Mouse (Mus musculus) cerebellum, adult 2 months (tissue): ENCODE measurements around the gene 2010003K11Rik. TPM values are rescaled to one million over a fixed set of nuclear protein-coding genes. Genes with fewer than 3 reads are reported as not detected.

Experiments used
- DNase-seq, 2 experiments: peaks; one replicate each; pipeline ENCODE4 v3.0.0; 2021
- H3K27ac ChIP-seq: fragments of 200-500 bp; 2 replicates; pipeline ENCODE4 v1.5.1; 2012; ENCODE audit warnings: low read length, control low read depth, inconsistent platforms; ENCODE audit not compliant: insufficient read depth
- H3K27me3 ChIP-seq: fragments of 200-500 bp; 2 replicates; pipeline ENCODE4 v1.6.1; 2012; ENCODE audit warnings: inconsistent platforms, mild to moderate bottlenecking, low read length, moderate library complexity; ENCODE audit not compliant: control insufficient read depth, insufficient read depth
- H3K4me1 ChIP-seq: fragments of 200-500 bp; 2 replicates; pipeline ENCODE4 v1.6.1; 2011; ENCODE audit warnings: low read length; ENCODE audit not compliant: control insufficient read depth, insufficient read depth
- H3K4me3 ChIP-seq: fragments of 200-500 bp; replicated peaks from 2 replicates; pipeline ENCODE3; 2011; ENCODE audit warnings: mild to moderate bottlenecking, low read depth, low read length, control low read depth; ENCODE audit not compliant: insufficient read depth
- CTCF ChIP-seq: fragments of 200-500 bp; IDR thresholded peaks from 2 replicates; pipeline ENCODE4 v1.5.1; 2011; ENCODE audit warnings: low read depth, mild to moderate bottlenecking, control low read depth, low read length, moderate library complexity, borderline replicate concordance; ENCODE audit not compliant: insufficient read depth
- POLR2A ChIP-seq: fragments of 200-500 bp; IDR thresholded peaks from 2 replicates; pipeline ENCODE4 v1.6.1; 2011; ENCODE audit warnings: low read length, control low read depth, borderline replicate concordance; ENCODE audit not compliant: insufficient read depth
- WGBS: fragments of 180-500 bp; shearing (Covaris S2); methylation state at CpG from one replicate; pipeline ENCODE4 v1.1.7; 2018; 5-methylcytosine and 5-hydroxymethylcytosine counted together
- polyA plus RNA-seq: library from polyadenylated mRNA; depleted of rRNA; stranded (reverse); fragments of >200 nt; gene quantifications from 2 replicates; pipeline ENCODE4 v1.2.3, GENCODE M21; 2012; rRNA removed

The 2010003K11Rik gene
- polyA plus RNA-seq, result not detected in 2 replicates

DNA sequence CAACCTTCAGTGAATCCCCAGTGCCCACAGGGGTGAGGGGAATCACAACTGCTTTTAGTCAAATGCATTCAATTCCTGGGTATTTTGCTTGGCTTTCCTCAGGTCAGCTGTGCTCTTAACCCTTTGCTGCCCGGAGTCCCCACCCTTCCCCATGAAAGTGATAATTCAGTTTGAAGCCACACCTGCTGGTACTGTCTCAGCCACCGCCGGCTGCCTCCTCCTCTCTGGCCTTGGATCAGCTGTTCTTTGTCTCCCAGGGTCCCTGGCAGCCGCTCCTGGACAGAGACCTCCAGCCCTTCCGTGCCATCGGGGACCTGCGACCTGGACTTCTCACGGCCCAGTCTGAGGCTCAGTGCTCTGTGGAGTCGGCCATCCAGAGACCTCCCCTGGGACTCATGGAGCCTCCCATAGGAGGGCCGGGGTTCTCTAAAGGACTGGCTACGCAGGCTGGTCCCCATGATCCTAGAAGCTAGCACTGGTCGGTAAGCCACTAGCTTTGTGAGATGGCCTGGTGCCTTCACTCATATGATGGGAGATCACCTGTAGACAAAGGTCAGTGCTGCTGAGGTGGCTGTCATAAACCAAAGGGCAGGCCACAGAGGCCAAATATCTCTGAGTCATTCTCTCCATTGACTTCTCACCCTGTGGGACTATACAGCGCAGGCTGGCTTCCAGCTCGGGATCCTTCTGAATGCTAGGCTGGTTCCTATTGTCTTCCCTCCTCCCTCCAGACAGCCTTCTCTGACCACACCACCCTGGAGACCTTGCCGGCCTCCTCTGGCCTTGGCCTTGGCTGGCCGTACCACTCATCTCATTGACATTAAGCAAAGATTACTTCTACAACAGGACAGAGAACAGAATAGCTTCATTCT, at the start of gene 2010003K11Rik:
TSS of gene 2010003K11Rik (minus strand) at position 522 of the 872 bp plus-strand sequence.
- peaks cover 41% of the 10 kb centered on the region for H3K4me1 ChIP-seq
- no peak within 1 kb of the TSS for H3K4me3 ChIP-seq
- TF ChIP-seq POLR2A (no peak), CTCF (no peak)
- H3K27me3 ChIP-seq, result no peaks in the 10 kb centered on the region
- DNase-seq, result no peak
- no peak within 1 kb of the TSS for H3K27ac ChIP-seq
- 49% methylated on average over 16 of the region's 16 CpGs for WGBS

DNA sequence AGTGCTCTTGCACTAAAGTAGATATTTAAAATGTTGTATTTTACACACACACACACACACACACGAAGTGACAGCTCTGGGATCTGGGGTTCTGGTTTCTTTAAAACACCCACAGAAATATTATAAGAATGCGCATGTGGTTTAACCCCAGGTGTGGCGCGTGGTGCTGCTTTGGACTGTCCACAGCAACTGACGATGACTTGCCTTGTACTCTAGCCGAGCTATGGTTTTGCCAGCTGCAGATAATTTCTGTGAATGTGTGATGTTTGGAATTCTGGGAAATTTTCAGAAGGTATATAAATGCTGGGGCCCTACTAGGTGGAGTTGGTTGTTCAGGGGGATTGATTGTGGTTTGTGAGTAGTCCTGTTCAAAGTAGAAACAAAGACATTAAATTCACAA, 49.4 kb upstream of the 2010003K11Rik start:
- H3K4me3 ChIP-seq, result no peak overlapping the region
- H3K27me3 ChIP-seq, result no peaks in the 10 kb centered on the region
- H3K27ac ChIP-seq, result no peak overlapping the region
- H3K4me1 ChIP-seq, result no peaks in the 10 kb centered on the region; the same call in 1 of the 2 replicates
- DNase-seq, result no peak
- no peak for TF ChIP-seq POLR2A
- no peak for TF ChIP-seq CTCF
- 81% methylated on average over 6 of the region's 6 CpGs for WGBS

DNA sequence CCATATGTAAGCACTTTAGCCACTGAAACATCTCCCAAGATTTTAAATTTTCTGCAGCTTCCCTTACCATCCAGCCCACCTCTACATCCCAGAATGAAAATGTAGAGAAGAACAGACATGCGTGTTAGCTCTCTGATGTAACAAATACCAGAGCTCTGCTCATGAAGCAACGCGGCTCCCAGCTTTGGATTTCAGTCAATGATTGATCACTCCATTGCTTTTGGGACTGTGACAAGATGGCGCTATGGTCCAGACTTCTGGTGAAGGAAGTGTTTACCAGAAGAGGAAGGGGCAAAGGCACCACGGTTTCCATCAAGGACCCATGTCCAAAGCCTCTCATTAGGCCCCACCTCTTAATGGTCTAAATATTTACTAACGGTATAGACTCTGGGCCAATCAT, 47.5 kb upstream of the 2010003K11Rik start:
- DNase-seq, result no peak
- WGBS, result 95% methylated on average over 6 of the region's 6 CpGs
- Histone ChIP-seq H3K27me3 (no peaks in the 10 kb centered on the region), H3K27ac (no peak overlapping the region), H3K4me1 (no peaks in the 10 kb centered on the region), H3K4me3 (no peak overlapping the region)
- no peak for TF ChIP-seq POLR2A
- no peak for TF ChIP-seq CTCF

DNA sequence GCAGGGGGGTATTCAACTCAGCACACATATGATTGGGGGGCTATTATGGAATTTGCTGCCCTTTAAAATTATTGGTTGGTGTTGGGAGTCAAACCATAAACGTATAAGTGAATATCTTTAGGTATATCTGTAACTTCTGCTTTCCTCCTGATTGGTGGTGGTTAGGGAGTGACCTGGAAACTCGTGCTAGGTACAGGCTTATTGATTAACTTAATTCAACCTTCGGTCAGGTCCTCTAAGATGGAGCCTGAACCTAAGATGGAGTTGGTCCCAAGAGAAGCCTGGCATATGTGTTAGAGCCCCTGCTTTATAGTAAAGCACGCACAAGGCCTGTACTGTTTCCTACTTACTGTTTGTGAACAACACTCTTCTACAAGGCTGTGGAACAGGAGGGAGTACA, 46.7 kb upstream of the 2010003K11Rik start:
- WGBS, result 88% methylated on average over 4 of the region's 4 CpGs
- Histone ChIP-seq H3K4me1 (no peaks in the 10 kb centered on the region), H3K4me3 (no peak overlapping the region), H3K27ac (no peak overlapping the region), H3K27me3 (no peaks in the 10 kb centered on the region)
- no peak for DNase-seq
- TF ChIP-seq POLR2A (no peak), CTCF (no peak)

DNA sequence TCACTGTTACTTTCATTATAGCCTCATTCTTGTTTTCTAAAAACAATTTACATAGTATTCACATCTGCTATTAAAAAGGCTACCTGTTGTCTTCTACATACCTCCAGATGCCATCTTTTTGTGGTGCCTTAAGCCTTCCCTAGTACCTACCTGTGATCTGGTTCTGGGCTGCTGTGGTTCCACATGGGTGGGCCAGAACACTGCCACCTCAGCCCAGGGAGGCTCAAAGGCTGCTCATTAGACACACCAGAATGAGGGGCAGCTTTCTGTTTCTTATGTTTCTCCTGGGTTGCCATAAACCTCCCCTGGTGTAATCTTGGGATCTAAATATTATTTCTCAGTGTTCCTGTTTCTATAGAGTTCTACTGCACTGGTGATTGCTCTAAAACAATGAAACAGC, 43.7 kb upstream of the 2010003K11Rik start:
- H3K27me3 ChIP-seq, result no peaks in the 10 kb centered on the region
- no peak for DNase-seq
- H3K27ac ChIP-seq, result no peak overlapping the region
- no peak for TF ChIP-seq POLR2A
- TF ChIP-seq CTCF, result no peak
- no peak overlapping the region for H3K4me3 ChIP-seq
- H3K4me1 ChIP-seq, result no peaks in the 10 kb centered on the region

DNA sequence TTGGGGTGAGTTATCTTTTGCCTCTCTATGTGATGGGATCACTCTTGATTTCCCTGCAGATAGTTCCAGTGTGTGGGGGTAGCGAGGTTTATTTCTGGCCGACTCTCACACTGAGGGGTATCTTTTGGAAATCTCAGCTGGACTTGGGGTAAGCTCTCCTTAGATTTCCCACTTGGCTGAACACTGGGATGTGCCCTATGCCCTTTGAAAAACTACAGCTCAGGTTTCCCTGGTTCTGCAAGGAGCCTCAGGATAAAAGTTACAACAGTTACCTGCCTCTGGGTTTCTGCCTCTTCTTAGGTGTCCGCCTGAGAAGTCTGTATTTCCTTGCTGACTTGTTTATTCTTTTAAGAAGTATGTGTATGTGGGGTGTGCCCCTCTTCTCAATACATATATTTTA, 42.6 kb upstream of the 2010003K11Rik start:
- 98% methylated on average over 3 of the region's 3 CpGs for whole genome bisulfite sequencing
- H3K4me3 ChIP-seq, result no peak overlapping the region
- no peak overlapping the region for H3K27ac ChIP-seq
- TF ChIP-seq POLR2A (no peak), CTCF (no peak)
- no peaks in the 10 kb centered on the region for H3K4me1 ChIP-seq
- no peaks in the 10 kb centered on the region for H3K27me3 ChIP-seq
- DNase-seq, result no peak

DNA sequence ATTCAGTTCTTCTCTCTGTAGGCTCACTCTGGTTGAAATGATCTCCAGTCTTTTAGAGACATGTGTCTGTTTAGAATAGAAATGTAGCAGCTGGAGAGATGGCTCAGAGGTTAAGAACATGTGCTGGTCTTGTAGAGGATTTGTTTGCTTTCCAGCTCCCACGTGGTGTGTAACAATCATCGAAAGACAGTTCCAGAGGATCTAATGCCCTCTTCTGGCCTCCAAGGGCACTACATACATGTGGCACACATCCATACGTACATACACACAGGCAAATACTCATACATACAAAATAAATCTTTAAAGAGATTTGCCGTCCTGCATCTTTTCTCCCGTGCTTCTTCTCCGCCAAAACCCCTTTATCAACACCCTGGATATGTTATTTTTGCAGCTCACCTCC, 41.9 kb upstream of the 2010003K11Rik start:
- 88% methylated on average over 6 of the region's 6 CpGs for WGBS
- no peaks in the 10 kb centered on the region for H3K27me3 ChIP-seq
- no peak overlapping the region for H3K4me3 ChIP-seq
- no peaks in the 10 kb centered on the region for H3K4me1 ChIP-seq
- TF ChIP-seq POLR2A (no peak), CTCF (no peak)
- no peak for DNase-seq
- H3K27ac ChIP-seq, result no peak overlapping the region

DNA sequence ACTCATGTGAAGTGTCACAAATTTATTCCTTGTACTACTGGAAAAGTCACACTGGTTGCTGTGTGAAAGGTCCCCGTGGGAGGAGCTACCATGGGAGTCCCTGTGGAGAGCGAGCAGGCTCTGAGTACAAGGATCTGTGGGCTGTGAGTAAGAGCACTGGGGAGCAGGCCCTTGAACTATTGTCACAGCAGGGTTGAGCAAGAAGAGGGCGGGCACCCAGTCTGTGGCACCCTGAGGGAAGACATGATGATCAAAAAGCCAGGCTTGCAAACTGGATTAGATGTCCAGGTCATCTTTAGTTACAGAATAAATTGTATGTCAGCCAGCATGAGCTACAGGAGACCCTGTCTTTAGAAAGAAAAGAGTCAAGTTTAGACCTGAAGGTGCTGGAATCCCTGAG, 38.2 kb upstream of the 2010003K11Rik start:
- no peak overlapping the region for H3K27ac ChIP-seq
- WGBS, result 72% methylated on average over 3 of the region's 3 CpGs

More for the DNA sequence above, 38.2 kb upstream of the 2010003K11Rik start:
- TF ChIP-seq POLR2A (no peak), CTCF (no peak)
- Histone ChIP-seq H3K4me3 (no peak overlapping the region), H3K4me1 (no peaks in the 10 kb centered on the region), H3K27me3 (no peaks in the 10 kb centered on the region)
- no peak for DNase-seq
